Mouse (Mus musculus) cerebellum, adult 9-10 months (tissue): Measurements from ENCODE around the gene Csmd2.

Experiments used
- DNase-seq: peaks from one replicate; pipeline ENCODE4 v3.0.0; 2022

The Csmd2 gene

GRCm38 (mm10) chr4:128342208-128342607 lies 354.6 kb downstream of the Csmd2 start:
- no peak for DNase-seq

DNA sequence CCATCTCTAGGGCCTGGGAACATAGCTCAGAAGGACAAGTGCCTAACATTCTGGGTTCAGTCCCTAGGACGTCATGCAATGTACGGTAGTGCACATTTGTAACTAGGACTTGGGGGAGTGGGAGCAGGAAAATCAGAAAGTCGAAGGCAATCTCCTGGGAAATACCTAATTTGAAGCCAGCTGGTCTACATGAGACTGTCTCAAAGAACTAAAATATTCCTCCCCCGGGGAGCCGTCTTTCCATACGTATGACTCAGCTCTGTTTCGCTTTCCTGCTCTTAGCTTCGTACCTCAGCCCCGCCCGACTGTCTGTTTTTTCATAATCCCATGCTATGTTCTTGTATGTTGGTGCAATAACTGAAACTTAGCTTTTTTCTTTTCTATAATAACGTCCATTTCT lies 371.1 kb downstream of the Csmd2 start:
- DNase-seq = no peak

DNA sequence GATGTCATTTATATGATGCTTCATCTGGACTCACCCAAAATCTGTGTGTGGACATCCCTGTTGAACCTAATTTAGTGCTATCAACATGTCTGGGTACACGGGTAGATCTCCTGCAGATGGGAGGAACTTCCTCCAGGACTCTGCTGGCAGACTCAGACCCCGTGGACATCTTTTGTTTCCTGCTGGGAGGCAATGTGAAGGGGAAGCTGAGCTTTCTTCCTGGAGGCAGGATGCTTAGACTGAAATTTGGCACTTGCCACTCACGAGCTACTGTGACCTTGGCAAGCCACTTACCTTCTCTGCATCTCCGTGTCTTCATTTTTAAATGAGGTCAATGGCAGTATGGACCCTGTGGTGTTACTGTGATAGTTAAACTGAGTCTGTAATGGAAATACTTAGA lies 378.2 kb downstream of the Csmd2 start:
- peak; percentile 13 for DNase-seq

- no peak for DNase-seq
Observed at GRCm38 (mm10) chr4:128368088-128368487, 380.4 kb downstream of the Csmd2 start.

GRCm38 (mm10) chr4:128371766-128372165 lies 384.1 kb downstream of the Csmd2 start:
- no peak for DNase-seq

DNA sequence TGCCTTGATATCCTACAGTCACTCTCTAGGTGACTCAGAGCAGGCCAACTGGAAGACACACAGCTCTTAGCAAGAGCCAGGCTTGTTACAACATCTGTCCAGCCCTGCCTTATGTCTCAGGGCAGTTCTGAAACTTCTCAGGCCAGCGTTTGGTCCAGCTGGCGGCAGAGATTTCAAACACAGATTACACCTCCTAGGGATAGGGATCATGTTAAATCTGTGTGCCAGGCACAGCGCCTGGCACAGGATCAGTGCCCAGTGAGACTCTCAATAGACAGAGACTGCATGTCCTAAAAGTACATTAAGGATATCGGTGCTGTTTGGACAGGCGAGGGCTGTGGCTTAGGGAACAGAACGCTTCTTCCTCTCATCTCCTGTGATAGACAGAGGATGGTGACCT lies 385.5 kb downstream of the Csmd2 start:
- no peak for DNase-seq

DNA sequence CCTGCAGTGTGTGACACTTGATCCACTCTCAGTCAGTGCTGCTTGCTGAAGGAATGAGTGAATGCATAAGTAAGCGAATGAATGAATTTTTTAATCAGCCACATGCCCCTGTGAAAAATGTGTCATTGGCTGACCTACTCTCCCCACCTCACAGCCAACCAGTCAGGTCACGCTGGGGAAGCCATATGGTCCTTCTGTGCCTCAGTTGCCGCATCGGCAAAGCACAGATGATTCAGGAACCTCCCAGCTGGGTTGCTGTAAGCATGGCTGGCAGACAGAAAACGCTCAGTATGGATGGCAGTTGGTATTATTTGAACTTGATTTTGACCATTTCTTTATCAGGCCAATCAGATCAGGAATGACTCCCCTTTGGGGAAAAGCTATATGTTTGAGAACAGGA lies 386.4 kb downstream of the Csmd2 start:
- peak; percentile 27 for DNase-seq

- DNase-seq = no peak
Observed at GRCm38 (mm10) chr4:128378946-128379345, 391.3 kb downstream of the Csmd2 start.

DNA sequence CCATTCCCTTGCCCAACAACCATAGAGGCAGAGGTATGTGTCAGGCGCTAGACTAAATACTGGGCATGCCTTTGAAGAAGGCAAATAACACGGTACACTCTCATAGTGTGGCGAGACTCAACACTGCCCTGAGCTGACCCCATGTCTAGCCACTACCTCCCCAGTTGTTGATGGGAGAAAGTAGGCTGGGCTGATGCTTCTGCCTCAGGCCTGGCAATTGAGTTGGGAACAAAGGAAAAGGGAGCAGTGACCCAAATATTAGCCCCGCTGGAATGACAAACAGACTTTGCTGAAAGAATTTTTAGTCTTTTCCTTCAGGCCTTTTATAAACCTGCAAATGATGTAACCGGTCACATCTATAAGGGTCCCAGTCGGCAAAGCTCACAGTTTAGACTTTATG lies 393.7 kb downstream of the Csmd2 start:
- no peak for DNase-seq

DNA sequence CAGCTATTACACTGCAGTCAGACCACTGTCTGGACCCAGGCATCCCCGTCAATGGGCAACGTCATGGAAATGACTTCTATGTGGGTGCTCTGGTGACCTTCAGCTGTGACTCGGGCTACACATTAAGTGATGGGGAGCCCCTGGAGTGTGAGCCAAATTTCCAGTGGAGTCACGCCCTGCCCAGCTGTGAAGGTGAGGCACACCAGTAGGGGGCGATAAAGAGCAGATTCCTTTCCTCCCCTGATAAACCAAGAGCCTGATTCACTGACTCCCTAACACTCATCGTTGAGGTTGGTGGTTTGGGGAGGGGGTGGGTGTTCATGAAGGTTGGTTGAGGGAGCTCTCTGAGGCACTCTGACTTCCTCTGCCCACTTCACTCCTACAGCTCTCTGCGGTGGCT lies 396.1 kb downstream of the Csmd2 start:
- DNase-seq = no peak

GRCm38 (mm10) chr4:128391484-128391883 lies 403.8 kb downstream of the Csmd2 start:
- DNase-seq = no peak

GRCm38 (mm10) chr4:128392279-128392678 lies 404.6 kb downstream of the Csmd2 start:
- no peak for DNase-seq

GRCm38 (mm10) chr4:128393864-128394263 lies 406.2 kb downstream of the Csmd2 start:
- DNase-seq = no peak

- no peak for DNase-seq
Observed at GRCm38 (mm10) chr4:128396616-128397015, 409.0 kb downstream of the Csmd2 start.

DNA sequence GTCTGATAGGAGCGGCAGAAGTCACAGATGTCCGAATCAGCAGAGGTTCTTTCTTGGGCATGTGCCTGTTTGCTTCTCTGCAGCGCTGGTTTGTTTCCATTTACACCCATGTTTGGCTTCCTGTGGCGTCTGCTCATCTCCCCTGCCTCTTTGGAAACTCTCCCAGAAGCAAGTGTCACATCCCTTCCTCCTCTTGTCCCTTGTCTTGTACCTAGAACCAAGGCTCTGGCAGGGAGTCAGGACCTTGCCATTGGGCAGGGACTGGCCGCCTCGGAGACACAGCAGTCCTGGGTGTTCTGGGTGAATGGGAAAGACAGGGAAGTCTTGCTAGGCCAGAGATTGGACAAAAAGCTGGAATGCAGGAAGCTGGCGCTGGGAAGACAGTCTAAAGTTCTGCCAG lies 410.1 kb downstream of the Csmd2 start:
- DNase-seq = peak; percentile 40

- DNase-seq = peak; percentile 93
Observed at GRCm38 (mm10) chr4:128398948-128399347, 411.3 kb downstream of the Csmd2 start.

DNA sequence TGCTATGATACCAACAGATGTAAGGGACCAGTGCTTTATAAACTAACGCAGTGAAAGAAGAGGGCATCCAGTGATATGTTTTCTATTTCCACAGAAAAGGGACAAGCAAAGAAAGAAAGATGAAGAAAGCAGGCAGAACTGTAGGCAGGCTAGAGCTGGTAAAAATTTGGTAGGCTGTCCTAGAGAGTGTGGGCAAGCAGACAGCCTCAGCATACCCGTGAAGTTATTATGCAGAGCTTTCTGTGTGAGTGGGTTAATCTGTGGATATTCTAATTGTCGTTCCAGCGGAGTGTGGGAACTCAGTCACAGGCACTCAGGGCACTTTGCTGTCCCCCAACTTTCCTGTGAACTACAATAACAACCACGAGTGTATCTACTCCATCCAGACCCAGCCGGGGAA lies 412.4 kb downstream of the Csmd2 start:
- no peak for DNase-seq

DNA sequence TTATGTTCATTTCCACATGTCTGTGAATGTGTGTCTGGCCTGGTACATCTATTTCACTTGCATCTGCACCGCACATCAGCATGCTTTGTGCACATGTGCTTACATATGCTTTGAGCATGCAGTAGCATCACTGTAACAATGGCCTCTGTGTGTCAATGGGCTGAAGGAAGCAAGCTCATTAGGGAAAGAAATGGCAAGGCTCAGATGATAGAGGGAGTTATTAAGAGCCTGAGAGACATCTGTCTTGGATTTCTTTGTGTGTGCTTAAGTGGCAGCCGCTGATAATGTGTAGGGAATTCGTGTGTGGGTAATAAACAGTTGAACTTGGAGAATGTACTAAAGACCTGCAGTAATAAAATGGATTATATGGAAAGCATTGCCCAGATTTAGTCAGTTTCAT lies 413.9 kb downstream of the Csmd2 start:
- no peak for DNase-seq

DNA sequence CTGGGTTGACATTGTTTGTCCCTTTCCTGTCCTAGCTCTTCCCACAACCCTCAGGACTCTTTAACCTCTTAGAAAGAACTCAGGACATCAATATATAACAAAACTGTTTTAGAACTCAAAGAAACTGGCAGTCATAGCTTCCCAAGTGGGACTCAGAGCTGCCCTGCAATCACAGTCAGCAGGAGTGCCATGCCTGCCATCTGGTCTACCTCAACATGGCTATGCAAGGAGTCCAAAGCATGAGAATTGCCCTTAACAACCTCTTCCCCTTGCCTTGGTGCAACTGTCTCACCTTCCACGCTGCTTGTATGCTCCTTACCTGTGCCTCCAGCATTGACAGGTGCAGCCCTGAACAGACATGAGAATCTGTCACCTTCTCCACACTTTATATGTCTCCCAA lies 415.0 kb downstream of the Csmd2 start:
- no peak for DNase-seq

GRCm38 (mm10) chr4:128405576-128405975 lies 417.9 kb downstream of the Csmd2 start:
- no peak for DNase-seq

DNA sequence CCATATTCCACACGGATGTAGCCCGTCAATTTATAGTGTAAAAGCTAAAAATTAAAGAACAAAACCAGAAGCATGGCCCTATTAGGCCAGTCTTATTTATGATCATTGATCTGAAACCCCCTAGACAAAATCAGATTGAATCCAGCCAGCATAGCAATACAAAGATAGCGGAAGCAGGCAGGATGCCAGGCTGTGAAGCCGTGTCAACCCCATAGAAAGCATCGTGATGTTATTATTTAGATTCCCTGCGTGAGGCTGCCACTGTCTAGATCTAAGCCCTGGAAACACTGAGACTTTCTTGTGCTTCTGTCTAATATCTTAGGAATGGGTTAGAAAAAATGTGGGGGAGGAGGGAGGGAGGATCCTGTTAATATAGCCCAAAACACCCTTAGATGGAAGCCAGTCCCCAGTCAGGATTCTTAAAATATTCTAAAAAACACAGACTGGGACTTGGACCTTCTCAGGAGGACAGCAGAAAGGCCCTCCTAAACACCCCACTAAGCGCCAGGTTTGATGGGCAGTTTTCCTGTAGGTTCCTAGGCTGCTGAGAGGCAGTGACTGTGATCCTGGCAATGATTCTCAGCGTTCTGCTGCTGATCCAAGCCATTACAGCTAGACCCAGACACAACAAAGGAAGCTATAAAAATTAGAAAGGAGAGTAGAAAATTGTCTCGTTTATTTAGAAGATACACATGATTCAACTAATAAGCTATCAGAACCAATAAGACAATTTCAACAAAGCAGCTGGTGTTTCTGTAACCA lies 419.6 kb downstream of the Csmd2 start:
- DNase-seq = no peak

GRCm38 (mm10) chr4:128411941-128412630 lies 424.4 kb downstream of the Csmd2 start:
- peak; percentile 63 for DNase-seq

DNA sequence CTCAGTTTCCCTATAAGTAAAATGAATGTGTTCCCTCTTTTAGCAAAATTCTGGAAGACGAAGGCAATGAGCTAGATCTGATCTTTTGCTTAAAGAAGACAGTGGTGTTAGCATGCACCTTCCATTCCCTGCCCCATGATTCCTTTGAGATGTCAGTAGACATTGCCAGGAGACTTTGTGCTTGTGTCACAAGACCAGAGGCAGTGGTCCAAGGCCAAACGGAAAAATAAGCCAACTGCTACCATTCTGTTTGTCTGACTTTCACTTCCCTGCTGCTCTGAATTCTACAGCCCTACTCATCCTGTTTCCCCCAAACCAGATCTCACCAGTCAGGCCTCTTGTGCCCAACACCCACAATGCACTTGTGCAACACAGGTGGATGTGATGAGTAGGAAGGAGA lies 427.1 kb downstream of the Csmd2 start:
- DNase-seq = no peak

- no peak for DNase-seq
Observed at GRCm38 (mm10) chr4:128419988-128420617, 432.4 kb downstream of the Csmd2 start.
